Mouse (Mus musculus): ENCODE measurements around the gene Akt2.

- TF ChIP-seq POLR2A (IDR thresholded peaks at IDR 0.05; ENCODE audit: borderline replicate concordance, low read depth, low read length) (no peak), CTCF (IDR thresholded peaks at IDR 0.05; ENCODE audit: low read depth, low read length) (no peak)
Observed at GRCm38 (mm10) chr7:27590088-27590487, 1.3 kb upstream of the Akt2 start.

Measured in bone marrow macrophage, adult 2 months (primary cell).